Mouse (Mus musculus) liver (tissue): ENCODE results near the gene Twnk.
"Not testable (repeated sequence)": the region's sequence is repeated elsewhere in the genome, so short reads cannot be mapped to it uniquely, and the experiment has no call there.

Experiments
- DNase-seq: peaks from one replicate; pipeline ENCODE4 v3.0.0-alpha.2; 2020; ENCODE audit warnings: mixed read lengths

Gene Twnk

GRCm38 (mm10) chr19:45025937-45026568 is 20.6 kb downstream of the Twnk start:
- DNase-seq: no peak

- DNase-seq: no peak
Measured at GRCm38 (mm10) chr19:45026958-45027670, 21.7 kb downstream of the Twnk start.

GRCm38 (mm10) chr19:45027848-45028247 is 22.4 kb downstream of the Twnk start:
- DNase-seq: no peak

- no peak for DNase-seq
Measured at GRCm38 (mm10) chr19:45028746-45029145, 23.3 kb downstream of the Twnk start.

GRCm38 (mm10) chr19:45029571-45029970 is 24.1 kb downstream of the Twnk start:
- no peak for DNase-seq

GRCm38 (mm10) chr19:45030111-45030510 is 24.6 kb downstream of the Twnk start:
- peak; percentile 65 for DNase-seq

GRCm38 (mm10) chr19:45030746-45031693 is 25.6 kb downstream of the Twnk start:
- DNase-seq: peak; percentile 78

GRCm38 (mm10) chr19:45031780-45032179 is 26.3 kb downstream of the Twnk start:
- DNase-seq: peak; percentile 75

- no peak for DNase-seq
Measured at GRCm38 (mm10) chr19:45032570-45033332, 27.3 kb downstream of the Twnk start.

- peak; percentile 75 for DNase-seq
Measured at GRCm38 (mm10) chr19:45036867-45037266, 31.4 kb downstream of the Twnk start.

- DNase-seq: not testable (repeated sequence)
Measured at GRCm38 (mm10) chr19:45038198-45038597, 32.7 kb downstream of the Twnk start.

GRCm38 (mm10) chr19:45040214-45040613 is 34.8 kb downstream of the Twnk start:
- no peak for DNase-seq

- no peak for DNase-seq
Measured at GRCm38 (mm10) chr19:45044389-45044927, 39.0 kb downstream of the Twnk start.

GRCm38 (mm10) chr19:45045236-45045635 is 39.8 kb downstream of the Twnk start:
- no peak for DNase-seq

GRCm38 (mm10) chr19:45045651-45046050 is 40.2 kb downstream of the Twnk start, which contains the start of gene Pdzd7:
Gene Pdzd7 (minus strand): TSS chr19:45045717.
- DNase-seq: no peak

- peak; percentile 80 for DNase-seq
Measured at GRCm38 (mm10) chr19:45046523-45047321, 41.3 kb downstream of the Twnk start.

GRCm38 (mm10) chr19:45047417-45047934 is 42.0 kb downstream of the Twnk start, which contains the start of gene Sfxn3:
Gene Sfxn3 (plus strand): TSS chr19:45047503.
- peak; percentile 84 for DNase-seq

- DNase-seq: peak; percentile 52
Measured at GRCm38 (mm10) chr19:45047935-45048643, 42.6 kb downstream of the Twnk start.

GRCm38 (mm10) chr19:45048644-45049365 is 43.3 kb downstream of the Twnk start:
- DNase-seq: no peak
